Mouse (Mus musculus) liver, postnatal 0 days (tissue): ENCODE measurements around the gene Izumo1. TPM values are rescaled to one million over a fixed set of nuclear protein-coding genes. Genes with fewer than 3 reads are reported as not detected.

Experiments
- ATAC-seq: fragments of 200-750 bp; cut with Nextera tagmentation; 2 replicates; pipeline ENCODE4 v1.8.0; 2017; ENCODE audit warnings: mild to moderate bottlenecking, moderate library complexity
- DNase-seq: peaks from one replicate; pipeline ENCODE4 v3.0.0-alpha.2; 2016
- H3K27ac ChIP-seq: fragments of 300-500 bp; sonication (generic); 2 replicates; pipeline ENCODE4 v1.5.1; 2014; ENCODE audit warnings: antibody characterized with exemption, moderate library complexity, mild to moderate bottlenecking, low read depth
- H3K27me3 ChIP-seq: fragments of 300-500 bp; sonication (generic); 2 replicates; pipeline ENCODE4 v1.6.1; 2014; ENCODE audit warnings: low read length, control low read depth, mixed read lengths; ENCODE audit not compliant: insufficient read depth
- H3K36me3 ChIP-seq: fragments of 300-500 bp; sonication (generic); replicated peaks from 2 replicates; pipeline ENCODE4 v1.6.1; 2014; ENCODE audit warnings: mild to moderate bottlenecking, control low read depth, low read length, moderate library complexity, mixed read lengths; ENCODE audit not compliant: insufficient read depth
- H3K4me1 ChIP-seq: fragments of 300-500 bp; sonication (generic); 2 replicates; pipeline ENCODE4 v1.6.1; 2014; ENCODE audit warnings: antibody characterized with exemption, mild to moderate bottlenecking, control low read depth; ENCODE audit not compliant: insufficient read depth
- H3K4me2 ChIP-seq: fragments of 300-500 bp; sonication (generic); 2 replicates; pipeline ENCODE4 v1.6.1; 2014; ENCODE audit warnings: low read depth, mild to moderate bottlenecking, low read length, moderate library complexity, mixed read lengths
- H3K4me3 ChIP-seq: fragments of 300-500 bp; sonication (generic); 2 replicates; pipeline ENCODE4 v1.5.1; 2014; ENCODE audit warnings: low read depth, low read length
- H3K9ac ChIP-seq: fragments of 300-500 bp; sonication (generic); replicated peaks from 2 replicates; pipeline ENCODE4 v1.6.1; 2014; ENCODE audit warnings: mild to moderate bottlenecking, moderate library complexity
- H3K9me3 ChIP-seq: fragments of 300-500 bp; sonication (generic); 2 replicates; pipeline ENCODE4 v1.6.1; 2016; ENCODE audit warnings: mild to moderate bottlenecking, control low read depth, low read length, mixed read lengths
- CTCF ChIP-seq: sonication (generic); IDR thresholded peaks from 2 replicates; pipeline ENCODE4 v1.5.1; 2016; ENCODE audit warnings: antibody characterized with exemption, low read depth
- EP300 ChIP-seq: IDR thresholded peaks from 2 replicates; pipeline ENCODE4 v1.6.1; 2016; ENCODE audit warnings: antibody characterized with exemption, low read depth, mild to moderate bottlenecking
- WGBS: fragments of 180-500 bp; shearing (Covaris S2); extraction: QIAGEN DNeasy Blood & Tissue Kit; methylation state at CpG from one replicate; pipeline ENCODE4 v1.1.7; 2014; ENCODE audit not compliant: insufficient replicate concordance; 5-methylcytosine and 5-hydroxymethylcytosine counted together
- polyA plus RNA-seq: library from polyadenylated mRNA; unstranded; fragments of >200 nt; fragmentation: Nextera tagmentation; extraction: Ambion mirVana; gene quantifications from 2 replicates; pipeline ENCODE4 v1.2.1, GENCODE M21; 2015

Gene Izumo1
- 0.09 TPM in 1 of 2 replicates, not detected in the other for polyA plus RNA-seq

DNA sequence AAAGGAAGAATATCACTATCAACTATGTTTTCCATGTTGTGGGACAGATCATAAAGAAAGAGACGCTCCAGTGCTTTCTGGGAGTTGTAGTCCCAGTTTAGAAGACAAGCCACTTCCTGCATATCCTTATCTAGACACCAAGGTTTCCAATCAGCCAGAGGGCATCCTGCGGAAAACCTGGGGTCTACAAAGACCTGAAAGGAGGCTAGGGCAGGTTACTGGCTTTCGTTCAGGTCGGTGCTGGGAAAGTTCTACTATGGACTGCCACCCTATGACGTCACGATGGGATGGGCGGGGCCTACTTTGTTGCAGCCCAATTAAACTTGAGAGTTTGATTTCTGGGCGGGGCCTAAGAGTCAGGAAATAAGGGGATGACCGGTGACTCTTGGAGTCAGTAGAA lies at the start of gene Izumo1:
Gene Izumo1 (plus strand): TSS at position 369 of the 400 bp plus-strand sequence.
- Histone ChIP-seq H3K4me1 (peaks cover 5% of the 10 kb centered on the region), H3K4me2 (peak within 1 kb of the TSS; percentile 32; the same call in 1 of the 2 replicates), H3K4me3 (no peak within 1 kb of the TSS), H3K9me3 (no peaks in the 10 kb centered on the region), H3K9ac (no peak within 1 kb of the TSS), H3K27ac (no peak within 1 kb of the TSS), H3K36me3 (no peaks in the 10 kb centered on the region), H3K27me3 (peaks cover 19% of the 10 kb centered on the region)
- DNase-seq (peak; percentile 61), ATAC-seq (peak; percentile 29; the same call in 1 of the 2 replicates)
- 27% methylated on average over 9 of the region's 9 CpGs for WGBS
- no peak for TF ChIP-seq EP300
- TF ChIP-seq CTCF: no peak

DNA sequence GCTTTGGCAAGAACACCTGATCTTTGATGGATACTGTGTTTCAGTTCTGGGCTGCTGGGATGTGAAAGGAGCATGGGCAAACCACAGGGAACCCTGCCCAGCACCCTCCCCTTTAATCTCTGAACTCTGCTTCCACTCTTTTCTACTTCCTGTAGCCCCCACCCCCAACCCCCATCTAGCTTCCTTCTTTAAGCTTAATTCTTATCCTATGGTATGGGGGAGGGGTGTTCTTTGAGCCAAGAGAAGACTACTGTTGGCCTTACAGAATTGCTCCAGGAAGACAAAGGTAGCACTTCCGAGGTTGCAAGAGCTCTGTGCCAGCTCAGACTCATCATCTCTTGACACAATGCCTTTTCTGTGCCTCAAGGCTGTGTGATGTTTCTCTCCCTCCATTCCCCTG lies 49.6 kb upstream of the Izumo1 start:
- H3K27me3 ChIP-seq: no peaks in the 10 kb centered on the region
- H3K9me3 ChIP-seq: no peaks in the 10 kb centered on the region
- peaks cover 2% of the 10 kb centered on the region; the same call in 1 of the 2 replicates for H3K36me3 ChIP-seq
- ATAC-seq: no peak
- peaks cover 53% of the 10 kb centered on the region for H3K4me1 ChIP-seq
- H3K4me2 ChIP-seq: peak overlapping the region; percentile 75
- TF ChIP-seq EP300 (no peak), CTCF (no peak)
- no peak overlapping the region for H3K4me3 ChIP-seq
- WGBS: 19% methylated on average over 1 of the region's 1 CpGs
- H3K9ac ChIP-seq: 0 out of 2 replicates have a peak overlapping the region, but pooled peaks have one; percentile 67
- peak overlapping the region; percentile 64; the same call in 1 of the 2 replicates for H3K27ac ChIP-seq
- no peak for DNase-seq

DNA sequence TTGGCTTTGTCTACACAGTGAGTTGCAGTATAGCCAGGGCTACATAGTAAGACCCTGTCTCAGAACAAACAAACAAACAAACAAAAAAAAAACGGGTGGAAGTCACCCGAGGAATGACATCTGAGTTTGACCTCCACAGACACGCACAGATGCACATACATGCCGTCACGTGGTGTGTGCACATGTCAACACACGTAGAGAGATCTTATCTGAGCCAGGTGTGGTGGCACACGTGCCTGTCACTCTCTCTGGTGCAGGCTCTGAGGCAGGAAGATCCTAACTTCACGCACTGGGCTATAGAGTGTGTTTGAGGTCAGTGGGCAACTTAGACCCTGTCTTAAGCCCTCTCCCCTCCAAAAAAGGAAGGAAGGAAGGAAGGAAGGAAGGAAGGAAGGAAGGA lies 47.7 kb upstream of the Izumo1 start:
- peak overlapping the region; percentile 54 for H3K4me3 ChIP-seq
- peak overlapping the region; percentile 81 for H3K27ac ChIP-seq
- ATAC-seq: peak; percentile 43
- H3K36me3 ChIP-seq: peaks cover 6% of the 10 kb centered on the region
- peak overlapping the region; percentile 55 for H3K4me2 ChIP-seq
- H3K9me3 ChIP-seq: no peaks in the 10 kb centered on the region
- 58% methylated on average over 8 of the region's 8 CpGs for WGBS
- DNase-seq: peak; percentile 56
- TF ChIP-seq EP300: no peak
- no peak for TF ChIP-seq CTCF
- H3K4me1 ChIP-seq: peaks cover 36% of the 10 kb centered on the region
- H3K27me3 ChIP-seq: no peaks in the 10 kb centered on the region
- H3K9ac ChIP-seq: peak overlapping the region; percentile 70

DNA sequence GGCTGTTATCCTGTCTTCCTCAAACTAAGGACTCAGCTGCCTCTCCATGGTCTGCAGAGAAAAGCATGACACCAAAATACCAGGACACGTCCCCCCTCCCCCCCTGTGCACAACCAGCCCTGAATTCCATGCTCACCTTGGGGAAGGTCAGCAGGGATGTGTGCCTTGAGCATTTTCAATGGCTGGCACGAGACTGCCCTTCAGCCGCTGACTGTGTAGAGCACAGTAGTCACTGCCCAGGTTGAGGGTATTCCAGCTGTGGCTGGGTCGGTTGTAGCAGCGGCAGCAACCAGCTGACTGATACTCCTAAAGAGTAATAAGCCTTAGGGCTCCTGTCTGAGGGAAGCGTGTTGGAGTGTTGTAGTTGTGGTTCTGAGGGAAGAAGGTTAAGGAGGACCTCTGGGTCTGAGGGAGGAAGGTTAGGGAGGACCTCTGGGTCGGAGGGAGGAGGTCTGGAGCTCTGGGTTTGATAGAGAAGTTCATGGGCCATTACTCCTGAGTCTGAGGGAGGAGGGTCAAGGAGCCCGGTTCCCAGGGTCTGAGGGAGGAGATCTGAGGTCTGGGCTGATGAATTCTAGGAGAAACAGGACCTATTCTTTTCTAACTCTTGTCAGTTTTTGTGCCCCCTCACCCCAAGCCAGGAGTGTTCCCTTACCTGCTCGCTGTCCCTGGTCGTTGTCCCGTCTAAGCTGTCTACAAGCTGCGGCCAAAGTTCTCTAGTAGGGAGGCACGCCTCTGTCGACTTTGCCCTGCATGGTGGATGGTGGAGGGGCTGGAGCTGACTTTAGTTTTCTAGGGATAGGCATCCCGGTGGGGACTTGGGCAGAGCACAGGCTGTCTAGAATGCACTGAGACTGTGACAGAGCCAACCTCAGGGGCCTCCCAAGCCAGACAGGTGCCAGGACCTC lies 46.9 kb upstream of the Izumo1 start:
- TF ChIP-seq CTCF (no peak), EP300 (peak; percentile 54; the same call in 1 of the 2 replicates)
- peak overlapping the region; percentile 70 for H3K9ac ChIP-seq
- DNase-seq (peak; percentile 67), ATAC-seq (peak; percentile 75)
- no peaks in the 10 kb centered on the region for H3K9me3 ChIP-seq
- peaks cover 30% of the 10 kb centered on the region for H3K4me1 ChIP-seq
- peak overlapping the region; percentile 54 for H3K4me3 ChIP-seq
- peaks cover 6% of the 10 kb centered on the region for H3K36me3 ChIP-seq
- no peaks in the 10 kb centered on the region for H3K27me3 ChIP-seq
- peak overlapping the region; percentile 55 for H3K4me2 ChIP-seq
- WGBS: 61% methylated on average over 15 of the region's 15 CpGs
- H3K27ac ChIP-seq: peak overlapping the region; percentile 81

DNA sequence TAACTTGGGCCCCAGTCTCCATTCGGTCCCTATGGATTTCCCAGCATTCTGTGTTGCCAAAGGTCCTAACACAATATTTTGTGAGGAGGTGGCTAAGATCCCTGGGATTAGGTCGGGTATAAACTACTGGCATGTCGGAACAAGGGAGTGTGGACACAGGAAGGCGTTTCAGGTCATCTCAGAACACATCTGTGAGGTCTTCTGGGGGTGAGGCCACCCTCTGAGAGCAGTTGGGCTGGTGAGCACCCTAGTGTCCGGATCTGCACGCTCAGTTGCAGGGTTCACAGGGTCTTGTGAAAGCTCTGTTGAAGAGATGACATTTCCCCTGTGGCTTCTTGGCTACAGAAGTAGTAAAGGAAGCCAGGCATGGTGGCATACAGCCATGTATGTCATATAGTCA lies 35.7 kb upstream of the Izumo1 start:
- ATAC-seq (no peak), DNase-seq (peak; percentile 8)
- H3K27ac ChIP-seq: no peak overlapping the region
- no peaks in the 10 kb centered on the region for H3K9me3 ChIP-seq
- 0 out of 2 replicates have a peak, but pooled peaks cover 6% of the 10 kb centered on the region for H3K4me1 ChIP-seq
- TF ChIP-seq EP300 (no peak), CTCF (no peak)
- no peak overlapping the region for H3K9ac ChIP-seq
- no peaks in the 10 kb centered on the region for H3K27me3 ChIP-seq
- H3K4me2 ChIP-seq: no peak overlapping the region
- 85% methylated on average over 6 of the region's 6 CpGs for WGBS
- H3K36me3 ChIP-seq: peaks cover 32% of the 10 kb centered on the region
- H3K4me3 ChIP-seq: no peak overlapping the region
